Mouse (Mus musculus): ENCODE data around the gene Cfap157. TPM values are rescaled to one million over a fixed set of nuclear protein-coding genes. Genes with fewer than 3 reads are reported as not detected.

Cfap157 gene
- polyA plus RNA-seq, 1 experiment: 0.81 TPM

DNA sequence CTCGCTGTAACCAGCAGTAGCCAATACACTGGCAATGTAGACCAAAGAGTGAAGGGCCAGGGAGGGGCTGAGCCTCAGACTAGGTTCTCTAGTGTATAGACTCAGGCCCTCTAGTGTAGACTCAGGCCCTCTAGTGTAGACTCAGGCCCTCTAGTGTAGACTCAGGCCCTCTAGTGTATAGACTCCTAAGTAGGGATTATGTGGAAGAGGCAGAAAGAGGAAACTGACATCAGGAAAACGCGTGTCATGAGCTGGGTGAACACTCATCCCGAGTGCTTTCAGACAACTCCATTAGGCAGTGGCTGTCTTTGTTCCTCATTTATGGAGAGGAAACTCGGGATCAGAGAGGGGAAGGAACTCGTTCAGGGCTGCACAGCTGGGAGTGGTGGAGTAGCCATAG lies 47.2 kb downstream of the Cfap157 start:
- Histone ChIP-seq H3K27me3 (ENCODE audit: control insufficient read depth, insufficient read depth, insufficient read length) (peaks cover 18% of the 10 kb centered on the region), H3ac (ENCODE audit: control insufficient read depth, insufficient read length, low read depth) (no peak overlapping the region)
- no peak for TF ChIP-seq MYOG (IDR thresholded peaks at IDR 0.05; ENCODE audit: control insufficient read depth, extremely low read depth, insufficient read length)
- no peak for TF ChIP-seq MYOD1 (IDR thresholded peaks at IDR 0.05; ENCODE audit: control insufficient read depth, insufficient read length, low read depth)
- TF ChIP-seq CTCF (IDR thresholded peaks at IDR 0.05; ENCODE audit: control insufficient read depth, insufficient read depth, insufficient read length): no peak
- TF ChIP-seq USF1 (IDR thresholded peaks at IDR 0.05; ENCODE audit: low read depth): no peak
- TF ChIP-seq MAX (IDR thresholded peaks at IDR 0.05): no peak
- TF ChIP-seq CEBPB (IDR thresholded peaks at IDR 0.05; ENCODE audit: low read depth): no peak
- no peak for TF ChIP-seq FOSL1 (IDR thresholded peaks at IDR 0.05; ENCODE audit: insufficient read depth, low read length, poor library complexity, severe bottlenecking)

GRCm38 (mm10) chr2:32736306-32736829 lies 47.9 kb downstream of the Cfap157 start:
- no peak for TF ChIP-seq MYOD1 (IDR thresholded peaks at IDR 0.05; ENCODE audit: control insufficient read depth, insufficient read length, low read depth)
- H3K4me3 ChIP-seq (ENCODE audit: insufficient read depth, poor library complexity, severe bottlenecking): no peak overlapping the region
- peaks cover 11% of the 10 kb centered on the region for H3K27me3 ChIP-seq (ENCODE audit: control insufficient read depth, insufficient read depth, insufficient read length)
- H3ac ChIP-seq (ENCODE audit: control insufficient read depth, insufficient read length, low read depth): no peak overlapping the region
- no peaks in the 10 kb centered on the region for H3K36me3 ChIP-seq (ENCODE audit: control insufficient read depth, insufficient read depth)
- H3K79me2 ChIP-seq (ENCODE audit: control insufficient read depth, insufficient read depth): no peaks in the 10 kb centered on the region
- H3K79me3 ChIP-seq (ENCODE audit: low read depth): no peaks in the 10 kb centered on the region

More for the DNA sequence above, 47.2 kb downstream of the Cfap157 start:
- Histone ChIP-seq H3K36me3 (ENCODE audit: control insufficient read depth, insufficient read depth) (no peaks in the 10 kb centered on the region), H3K79me3 (ENCODE audit: low read depth) (no peaks in the 10 kb centered on the region), H3K4me3 (ENCODE audit: insufficient read depth, poor library complexity, severe bottlenecking) (no peak overlapping the region), H3K79me2 (ENCODE audit: control insufficient read depth, insufficient read depth) (no peaks in the 10 kb centered on the region)

DNA sequence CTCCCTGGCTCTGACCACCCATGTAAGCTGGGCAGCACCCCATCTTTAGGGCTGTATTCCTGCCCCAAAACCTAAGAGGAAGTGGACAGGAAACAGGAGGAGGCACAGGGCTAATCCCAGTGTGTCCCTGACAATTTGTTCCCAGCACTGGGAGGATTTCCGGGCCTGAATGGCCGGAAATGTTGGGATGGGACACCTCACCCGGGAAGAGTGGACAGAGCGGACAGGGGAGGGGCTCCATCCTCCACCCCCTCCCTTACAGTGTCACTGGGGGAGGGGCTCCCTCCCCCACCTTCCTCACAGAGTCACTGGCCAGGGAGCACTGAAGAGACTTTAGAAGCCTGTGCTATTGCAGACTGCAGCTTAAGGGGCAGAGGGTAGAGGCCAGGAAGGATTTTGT lies 49.3 kb downstream of the Cfap157 start:
- H3K27me3 ChIP-seq (ENCODE audit: control insufficient read depth, insufficient read depth, insufficient read length): no peaks in the 10 kb centered on the region
- TF ChIP-seq CEBPB (IDR thresholded peaks at IDR 0.05; ENCODE audit: low read depth) (no peak), MYOG (IDR thresholded peaks at IDR 0.05; ENCODE audit: control insufficient read depth, extremely low read depth, insufficient read length) (no peak), FOSL1 (IDR thresholded peaks at IDR 0.05; ENCODE audit: insufficient read depth, low read length, poor library complexity, severe bottlenecking) (no peak), MAX (IDR thresholded peaks at IDR 0.05) (no peak), MYOD1 (IDR thresholded peaks at IDR 0.05; ENCODE audit: control insufficient read depth, insufficient read length, low read depth) (no peak), USF1 (IDR thresholded peaks at IDR 0.05; ENCODE audit: low read depth) (no peak), CTCF (IDR thresholded peaks at IDR 0.05; ENCODE audit: control insufficient read depth, insufficient read depth, insufficient read length) (no peak)
- no peak overlapping the region for H3K4me3 ChIP-seq (ENCODE audit: insufficient read depth, poor library complexity, severe bottlenecking)
- no peaks in the 10 kb centered on the region for H3K36me3 ChIP-seq (ENCODE audit: control insufficient read depth, insufficient read depth)
- no peaks in the 10 kb centered on the region for H3K79me2 ChIP-seq (ENCODE audit: control insufficient read depth, insufficient read depth)
- no peaks in the 10 kb centered on the region for H3K79me3 ChIP-seq (ENCODE audit: low read depth)
- H3ac ChIP-seq (ENCODE audit: control insufficient read depth, insufficient read length, low read depth): no peak overlapping the region

DNA sequence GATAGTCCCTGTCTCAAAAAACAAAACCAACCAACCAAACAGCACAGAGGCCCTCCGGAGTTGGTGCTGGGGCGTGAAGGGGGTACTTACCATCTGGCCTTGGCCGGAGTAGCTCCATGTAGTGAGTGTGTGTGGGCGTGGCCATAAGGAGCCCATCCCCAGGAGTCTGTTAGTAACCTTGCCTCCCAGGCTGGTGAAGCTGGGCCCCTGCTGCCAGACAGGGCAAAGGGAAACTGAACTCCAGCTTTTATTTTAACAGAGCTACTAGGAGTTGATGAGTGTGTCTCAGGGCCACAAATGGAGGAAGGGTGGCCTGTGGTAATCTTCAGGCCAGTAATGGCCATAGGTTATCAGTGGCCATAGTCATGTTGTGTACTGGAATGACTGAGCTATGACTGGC lies 49.7 kb downstream of the Cfap157 start:
- TF ChIP-seq MYOG (IDR thresholded peaks at IDR 0.05; ENCODE audit: control insufficient read depth, extremely low read depth, insufficient read length) (no peak), FOSL1 (IDR thresholded peaks at IDR 0.05; ENCODE audit: insufficient read depth, low read length, poor library complexity, severe bottlenecking) (no peak), USF1 (IDR thresholded peaks at IDR 0.05; ENCODE audit: low read depth) (no peak), MYOD1 (IDR thresholded peaks at IDR 0.05; ENCODE audit: control insufficient read depth, insufficient read length, low read depth) (no peak), CTCF (IDR thresholded peaks at IDR 0.05; ENCODE audit: control insufficient read depth, insufficient read depth, insufficient read length) (no peak), MAX (IDR thresholded peaks at IDR 0.05) (no peak), CEBPB (IDR thresholded peaks at IDR 0.05; ENCODE audit: low read depth) (no peak)

GRCm38 (mm10) chr2:32732695-32733094 lies 51.5 kb downstream of the Cfap157 start:
- no peaks in the 10 kb centered on the region for H3K36me3 ChIP-seq (ENCODE audit: control insufficient read depth, insufficient read depth)
- H3K79me2 ChIP-seq (ENCODE audit: control insufficient read depth, insufficient read depth): no peaks in the 10 kb centered on the region
- H3ac ChIP-seq (ENCODE audit: control insufficient read depth, insufficient read length, low read depth): no peak overlapping the region
- no peaks in the 10 kb centered on the region for H3K79me3 ChIP-seq (ENCODE audit: low read depth)
- TF ChIP-seq CEBPB (IDR thresholded peaks at IDR 0.05; ENCODE audit: low read depth): no peak
- TF ChIP-seq MYOD1 (IDR thresholded peaks at IDR 0.05; ENCODE audit: control insufficient read depth, insufficient read length, low read depth): no peak
- no peak for TF ChIP-seq CTCF (IDR thresholded peaks at IDR 0.05; ENCODE audit: control insufficient read depth, insufficient read depth, insufficient read length)
- TF ChIP-seq FOSL1 (IDR thresholded peaks at IDR 0.05; ENCODE audit: insufficient read depth, low read length, poor library complexity, severe bottlenecking): no peak
- no peak for TF ChIP-seq MYOG (IDR thresholded peaks at IDR 0.05; ENCODE audit: control insufficient read depth, extremely low read depth, insufficient read length)
- no peak for TF ChIP-seq USF1 (IDR thresholded peaks at IDR 0.05; ENCODE audit: low read depth)
- no peak for TF ChIP-seq MAX (IDR thresholded peaks at IDR 0.05)
- no peaks in the 10 kb centered on the region for H3K27me3 ChIP-seq (ENCODE audit: control insufficient read depth, insufficient read depth, insufficient read length)
- H3K4me3 ChIP-seq (ENCODE audit: insufficient read depth, poor library complexity, severe bottlenecking): no peak overlapping the region

More for the DNA sequence above, 49.7 kb downstream of the Cfap157 start:
- no peak overlapping the region for H3K4me3 ChIP-seq (ENCODE audit: insufficient read depth, poor library complexity, severe bottlenecking)
- no peaks in the 10 kb centered on the region for H3K36me3 ChIP-seq (ENCODE audit: control insufficient read depth, insufficient read depth)
- H3K79me2 ChIP-seq (ENCODE audit: control insufficient read depth, insufficient read depth): no peaks in the 10 kb centered on the region
- no peaks in the 10 kb centered on the region for H3K27me3 ChIP-seq (ENCODE audit: control insufficient read depth, insufficient read depth, insufficient read length)
- no peaks in the 10 kb centered on the region for H3K79me3 ChIP-seq (ENCODE audit: low read depth)
- no peak overlapping the region for H3ac ChIP-seq (ENCODE audit: control insufficient read depth, insufficient read length, low read depth)

- H3K27me3 ChIP-seq (ENCODE audit: control insufficient read depth, insufficient read depth, insufficient read length): no peaks in the 10 kb centered on the region
- H3K4me3 ChIP-seq (ENCODE audit: insufficient read depth, poor library complexity, severe bottlenecking): no peak overlapping the region
- no peaks in the 10 kb centered on the region for H3K36me3 ChIP-seq (ENCODE audit: control insufficient read depth, insufficient read depth)
- H3K79me2 ChIP-seq (ENCODE audit: control insufficient read depth, insufficient read depth): no peaks in the 10 kb centered on the region
- H3ac ChIP-seq (ENCODE audit: control insufficient read depth, insufficient read length, low read depth): no peak overlapping the region
- no peak for TF ChIP-seq MYOD1 (IDR thresholded peaks at IDR 0.05; ENCODE audit: control insufficient read depth, insufficient read length, low read depth)
- no peak for TF ChIP-seq CEBPB (IDR thresholded peaks at IDR 0.05; ENCODE audit: low read depth)
- no peak for TF ChIP-seq CTCF (IDR thresholded peaks at IDR 0.05; ENCODE audit: control insufficient read depth, insufficient read depth, insufficient read length)
- no peaks in the 10 kb centered on the region for H3K79me3 ChIP-seq (ENCODE audit: low read depth)
Measured at GRCm38 (mm10) chr2:32731911-32732310, 52.3 kb downstream of the Cfap157 start.

Data from C2C12 (cell line).